Mouse (Mus musculus): Measurements from ENCODE around the gene Olfr483. TPM values are rescaled to one million over a fixed set of nuclear protein-coding genes. Genes with fewer than 3 reads are reported as not detected.

Olfr483 gene
- not detected in 2 replicates for polyA plus RNA-seq (2012; rRNA removed)

GRCm38 (mm10) chr7:108100549-108100948, at the start of gene Olfr483:
TSS of gene Olfr483 (plus strand) at chr7:108100849.

GRCm38 (mm10) chr7:108067246-108067645, 33.4 kb upstream of the Olfr483 start, which contains the start of gene Olfr480:
TSS of gene Olfr480 (minus strand) at chr7:108067346.

GRCm38 (mm10) chr7:108079555-108079954, 21.1 kb upstream of the Olfr483 start, which contains the start of gene Olfr481:
TSS of gene Olfr481 (plus strand) at chr7:108079855.

GRCm38 (mm10) chr7:108097486-108097885, 3.2 kb upstream of the Olfr483 start, which contains the start of gene Olfr482:
TSS of gene Olfr482 (minus strand) at chr7:108097586.

GRCm38 (mm10) chr7:108127349-108127748, 26.7 kb downstream of the Olfr483 start, which contains the start of gene Olfr484:
TSS of gene Olfr484 (minus strand) at chr7:108127449.

Other genes with a start within 250 kb of the Olfr483 start
- not detected in 2 replicates for gene Olfr472, start 202.9 kb upstream of the Olfr483 start, polyA plus RNA-seq (2012; rRNA removed)
- not detected in 2 replicates for gene Olfr473, start 170.4 kb upstream of the Olfr483 start, polyA plus RNA-seq (2012; rRNA removed)
- not detected in 2 replicates for gene Olfr474, start 146.2 kb upstream of the Olfr483 start, polyA plus RNA-seq (2012; rRNA removed)
- not detected in 2 replicates for gene Olfr476, start 136.0 kb upstream of the Olfr483 start, polyA plus RNA-seq (2012; rRNA removed)
- not detected in 2 replicates for gene Olfr477, start 114.2 kb upstream of the Olfr483 start, polyA plus RNA-seq (2012; rRNA removed)
- gene Olfr478, start 66.9 kb upstream of the Olfr483 start, polyA plus RNA-seq (2012; rRNA removed): not detected in 2 replicates
- gene Olfr479, start 50.2 kb upstream of the Olfr483 start, polyA plus RNA-seq (2012; rRNA removed): not detected in 2 replicates
- gene Olfr480, start 33.5 kb upstream of the Olfr483 start, polyA plus RNA-seq (2012; rRNA removed): not detected in 2 replicates
- not detected in 2 replicates for gene Olfr481, start 21.0 kb upstream of the Olfr483 start, polyA plus RNA-seq (2012; rRNA removed)
- gene Olfr482, start 3.3 kb upstream of the Olfr483 start, polyA plus RNA-seq (2012; rRNA removed): not detected in 2 replicates
- gene Olfr484, start 26.6 kb downstream of the Olfr483 start, polyA plus RNA-seq (2012; rRNA removed): not detected in 2 replicates
- not detected in 2 replicates for gene Olfr485, start 59.0 kb downstream of the Olfr483 start, polyA plus RNA-seq (2012; rRNA removed)
- gene Olfr486, start 71.9 kb downstream of the Olfr483 start, polyA plus RNA-seq (2012; rRNA removed): not detected in 2 replicates
- not detected in 2 replicates for gene Olfr487, start 113.8 kb downstream of the Olfr483 start, polyA plus RNA-seq (2012; rRNA removed)
- not detected in 2 replicates for gene Olfr488, start 157.5 kb downstream of the Olfr483 start, polyA plus RNA-seq (2012; rRNA removed)
- not detected in 2 replicates for gene Olfr490, start 188.1 kb downstream of the Olfr483 start, polyA plus RNA-seq (2012; rRNA removed)
- not detected in 2 replicates for gene Olfr491, start 212.6 kb downstream of the Olfr483 start, polyA plus RNA-seq (2012; rRNA removed)
- gene Olfr492, start 222.8 kb downstream of the Olfr483 start, polyA plus RNA-seq (2012; rRNA removed): not detected in 2 replicates
- gene Olfr493, start 246.1 kb downstream of the Olfr483 start, polyA plus RNA-seq (2012; rRNA removed): not detected in 2 replicates

All from colon, adult 2 months (tissue).